ENCODE assay signal across 9 mouse cellular contexts in the genomic region with DNA sequence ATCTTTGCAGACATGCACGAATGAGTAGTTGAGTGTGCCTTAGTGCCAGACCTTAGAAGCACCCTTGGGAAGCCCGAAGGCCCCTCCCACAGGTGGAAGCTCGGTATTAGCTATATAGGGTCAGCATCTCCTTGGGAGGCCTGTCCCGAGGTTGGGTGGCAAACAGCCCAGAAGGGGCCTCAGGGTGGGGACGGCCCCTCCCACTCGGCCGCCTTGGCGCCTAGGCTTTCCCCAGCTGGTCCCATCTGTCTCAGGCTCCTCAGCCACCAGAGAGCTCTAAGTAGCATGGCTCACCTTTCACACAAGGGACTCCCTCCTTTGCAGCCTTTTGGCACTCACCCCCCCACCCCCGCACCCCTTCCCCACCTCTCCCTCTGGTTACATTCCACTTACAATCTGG. TPM values are rescaled to one million over a fixed set of nuclear protein-coding genes. Genes with fewer than 3 reads are reported as not detected.
A peak's percentile ranks its signal among the peaks of the same experiment; 100 is the strongest.
DNase-seq lines count a peak whose midpoint lies in the region; ATAC-seq and TF ChIP-seq lines count a peak whose summit lies in the region.
"Had no signal": no experiment of that assay in that cellular context is flagged by ENCODE, and none has a peak within 500 bp of the region (broad histone marks: within the 10 kb centered on the region; RNA-seq: fewer than 3 reads in every experiment).

No protein-coding gene starts in this region.

- no peak for TF ChIP-seq CTCF in C2C12 (IDR thresholded peaks at IDR 0.05; ENCODE audit: control insufficient read depth, insufficient read depth, insufficient read length)

- H3K79me3 ChIP-seq in C2C12 (ENCODE audit: low read depth): no peaks in the 10 kb centered on the region

- H3K9ac ChIP-seq in hindbrain, embryonic 12.5 days: peak overlapping the region; percentile 36; the same call in 1 of the 2 replicates
- H3K9ac ChIP-seq in hindbrain, embryonic 14.5 days: no peak overlapping the region
- no peak overlapping the region for H3K9ac ChIP-seq in forebrain, embryonic 15.5 days (replicated peaks)
- H3K9ac ChIP-seq: hindbrain, embryonic 15.5 days had no signal

- WGBS in hindbrain, embryonic 12.5 days: 27% methylated on average over 9 of the region's 9 CpGs
- 46% methylated on average over 9 of the region's 9 CpGs for WGBS in hindbrain, embryonic 14.5 days
- 28% methylated on average over 9 of the region's 9 CpGs for WGBS in forebrain, embryonic 15.5 days
- 23% methylated on average over 9 of the region's 9 CpGs for WGBS in limb, embryonic 10.5 days

- no peaks in the 10 kb centered on the region for H3K9me3 ChIP-seq in hindbrain, embryonic 12.5 days (replicated peaks)
- H3K9me3 ChIP-seq in hindbrain, embryonic 14.5 days (ENCODE audit: control insufficient read depth, low read length): no peaks in the 10 kb centered on the region
- H3K9me3 ChIP-seq in forebrain, embryonic 15.5 days: no peaks in the 10 kb centered on the region
- H3K9me3 ChIP-seq in limb, embryonic 10.5 days (replicated peaks): no peaks in the 10 kb centered on the region
- H3K9me3 ChIP-seq: hindbrain, embryonic 15.5 days had no signal

- no peak overlapping the region for H3K4me3 ChIP-seq in hindbrain, embryonic 12.5 days
- no peak overlapping the region for H3K4me3 ChIP-seq in hindbrain, embryonic 14.5 days (replicated peaks; ENCODE audit: low read length)
- no peak overlapping the region for H3K4me3 ChIP-seq in C2C12 (ENCODE audit: insufficient read depth, poor library complexity, severe bottlenecking)
- H3K4me3 ChIP-seq in forebrain, embryonic 15.5 days: no peak overlapping the region
- 0 out of 2 replicates have a peak overlapping the region, but pooled peaks have one; percentile 26 for H3K4me3 ChIP-seq in limb, embryonic 10.5 days
- H3K4me3 ChIP-seq: hindbrain, embryonic 15.5 days had no signal

- no peaks in the 10 kb centered on the region for H3K79me2 ChIP-seq in C2C12 (ENCODE audit: control insufficient read depth, insufficient read depth)

- peaks cover 42% of the 10 kb centered on the region for H3K4me1 ChIP-seq in hindbrain, embryonic 12.5 days
- H3K4me1 ChIP-seq in hindbrain, embryonic 14.5 days (replicated peaks; ENCODE audit: control insufficient read depth, insufficient read depth, low read length): peaks cover 24% of the 10 kb centered on the region
- H3K4me1 ChIP-seq in forebrain, embryonic 15.5 days: peaks cover 42% of the 10 kb centered on the region
- H3K4me1 ChIP-seq in limb, embryonic 10.5 days: peaks cover 61% of the 10 kb centered on the region

- H3ac ChIP-seq in C2C12 (ENCODE audit: control insufficient read depth, insufficient read length, low read depth): no peak overlapping the region

- no peak overlapping the region for H3K4me2 ChIP-seq in hindbrain, embryonic 12.5 days (replicated peaks)
- H3K4me2 ChIP-seq in hindbrain, embryonic 14.5 days (replicated peaks): no peak overlapping the region
- no peak overlapping the region for H3K4me2 ChIP-seq in forebrain, embryonic 15.5 days (replicated peaks)

- DNase-seq in hindbrain, embryonic 14.5 days (ENCODE audit: low spot score): no peak
- no peak for DNase-seq in limb, embryonic 10.5 days (ENCODE audit: low spot score)
- DNase-seq in frontal cortex, adult 2 months (ENCODE audit: extremely low spot score in 1 of 2, low spot score in 1 of 2): no peak
- no peak for DNase-seq in cerebellum, postnatal 4 days (ENCODE audit: low spot score in 2 of 2)
- no peak for DNase-seq in frontal cortex, postnatal 25 days (ENCODE audit: low spot score in 2 of 2)

- H3K36me3 ChIP-seq in hindbrain, embryonic 12.5 days: no peaks in the 10 kb centered on the region
- H3K36me3 ChIP-seq in hindbrain, embryonic 14.5 days (replicated peaks; ENCODE audit: control insufficient read depth, insufficient read depth): no peaks in the 10 kb centered on the region
- no peaks in the 10 kb centered on the region for H3K36me3 ChIP-seq in C2C12 (ENCODE audit: control insufficient read depth, insufficient read depth)
- no peaks in the 10 kb centered on the region for H3K36me3 ChIP-seq in forebrain, embryonic 15.5 days
- H3K36me3 ChIP-seq in limb, embryonic 10.5 days: no peaks in the 10 kb centered on the region
- H3K36me3 ChIP-seq: hindbrain, embryonic 15.5 days had no signal

- peak overlapping the region; percentile 86 for H3K27ac ChIP-seq in hindbrain, embryonic 12.5 days
- no peak overlapping the region for H3K27ac ChIP-seq in hindbrain, embryonic 14.5 days
- H3K27ac ChIP-seq in forebrain, embryonic 15.5 days (replicated peaks): peak overlapping the region; percentile 27; the same call in 1 of the 2 replicates
- peak overlapping the region; percentile 84 for H3K27ac ChIP-seq in limb, embryonic 10.5 days

- no peaks in the 10 kb centered on the region for H3K27me3 ChIP-seq in hindbrain, embryonic 12.5 days
- no peaks in the 10 kb centered on the region for H3K27me3 ChIP-seq in hindbrain, embryonic 14.5 days (ENCODE audit: control insufficient read depth, insufficient read depth, low read length)
- no peaks in the 10 kb centered on the region for H3K27me3 ChIP-seq in C2C12 (ENCODE audit: control insufficient read depth, insufficient read depth, insufficient read length)
- no peaks in the 10 kb centered on the region for H3K27me3 ChIP-seq in forebrain, embryonic 15.5 days
- H3K27me3 ChIP-seq in limb, embryonic 10.5 days (ENCODE audit: low read depth, poor library complexity, severe bottlenecking): peaks cover 8% of the 10 kb centered on the region
- H3K27me3 ChIP-seq: hindbrain, embryonic 15.5 days had no signal

- no peak for ATAC-seq in hindbrain, embryonic 12.5 days (ENCODE audit: low FRiP score)
- no peak for ATAC-seq in hindbrain, embryonic 14.5 days (ENCODE audit: low FRiP score)
- no peak; the same call in 1 of the 2 replicates for ATAC-seq in forebrain, embryonic 15.5 days (replicated peaks)

TF ChIP-seq in C2C12, 6 proteins besides CTCF, POLR2A, EP300 and RAD21:
- TF ChIP-seq MYOD1 (IDR thresholded peaks at IDR 0.05; ENCODE audit: control insufficient read depth, insufficient read length, low read depth) (peak; percentile 90), CEBPB (IDR thresholded peaks at IDR 0.05; ENCODE audit: low read depth) (no peak)
TF ChIP-seq in C2C12: peak in this region for 1.

RNA-seq across cellular contexts. Expression of a gene that starts 7.1 kb away (rescaled TPM):
- 1.6 and 3.0 TPM in 2 replicates for polyA plus RNA-seq in hindbrain, embryonic 12.5 days (2016; fragmentation: Nextera tagmentation; extraction: Ambion mirVana)
- polyA plus RNA-seq in hindbrain, embryonic 14.5 days (2014; fragmentation: Nextera tagmentation; extraction: Ambion mirVana): 1.6 and 3.3 TPM in 2 replicates
- not detected for polyA plus RNA-seq in C2C12 (2012; fragmentation: generic; extraction: Trizol)
- polyA plus RNA-seq in forebrain, embryonic 15.5 days (2015; fragmentation: Nextera tagmentation; extraction: Ambion mirVana): 0.88 and 1.2 TPM in 2 replicates
- polyA plus RNA-seq in limb, embryonic 10.5 days (2016; fragmentation: Nextera tagmentation; extraction: Ambion mirVana): 0.16 TPM in 1 of 2 replicates, not detected in the other
- 1.1 and 1.2 TPM in 2 replicates for polyA plus RNA-seq in frontal cortex, adult 2 months (2012; rRNA removed)

RNA-seq across cellular contexts. Expression of a gene that starts 43.9 kb away (rescaled TPM):
- polyA plus RNA-seq in hindbrain, embryonic 12.5 days (2016; fragmentation: Nextera tagmentation; extraction: Ambion mirVana): 22.4 and 24.0 TPM in 2 replicates
- 18.8 and 23.9 TPM in 2 replicates for polyA plus RNA-seq in hindbrain, embryonic 14.5 days (2014; fragmentation: Nextera tagmentation; extraction: Ambion mirVana)
- 15.6 TPM for polyA plus RNA-seq in C2C12 (2012; fragmentation: generic; extraction: Trizol)
- 31.3 and 32.7 TPM in 2 replicates for polyA plus RNA-seq in forebrain, embryonic 15.5 days (2015; fragmentation: Nextera tagmentation; extraction: Ambion mirVana)
- 6.7 and 8.1 TPM in 2 replicates for polyA plus RNA-seq in limb, embryonic 10.5 days (2016; fragmentation: Nextera tagmentation; extraction: Ambion mirVana)
- polyA plus RNA-seq in frontal cortex, adult 2 months (2012; rRNA removed): 56.7 and 57.1 TPM in 2 replicates
